Mouse (Mus musculus) cerebellum, adult 18-20 months (tissue): ENCODE measurements around the gene Otp.
A peak's percentile ranks its signal among the peaks of the same experiment; 100 is the strongest.

Experiments
- DNase-seq, 2 experiments: peaks; one replicate each; pipeline ENCODE4 v3.0.0; 2021

The Otp gene

GRCm38 (mm10) chr13:94875396-94875880, at the start of gene Otp:
Gene Otp, plus strand, starts transcription at chr13:94875602.
- peak in 1 of 2 experiments; percentile 6 for DNase-seq

DNA sequence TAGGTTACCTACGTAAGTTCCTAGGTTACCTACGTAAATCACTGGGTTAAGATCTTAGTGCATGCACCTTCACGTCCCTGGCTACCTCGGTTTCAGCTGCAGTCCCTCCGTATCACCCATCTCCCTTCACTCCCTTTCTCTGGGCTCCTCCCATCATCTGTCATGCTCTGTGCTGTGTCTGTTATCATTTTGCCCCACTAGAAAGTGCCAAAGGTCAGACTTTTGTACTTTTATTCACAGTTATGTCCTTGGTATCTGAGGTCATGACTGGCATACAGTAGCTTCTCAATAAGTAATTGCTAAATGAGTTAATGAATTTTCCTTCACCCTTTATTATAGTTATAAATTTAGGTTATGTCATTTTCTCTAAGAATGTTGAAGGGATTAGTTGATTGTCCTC, 49.0 kb upstream of the Otp start:
- DNase-seq = no peak

DNA sequence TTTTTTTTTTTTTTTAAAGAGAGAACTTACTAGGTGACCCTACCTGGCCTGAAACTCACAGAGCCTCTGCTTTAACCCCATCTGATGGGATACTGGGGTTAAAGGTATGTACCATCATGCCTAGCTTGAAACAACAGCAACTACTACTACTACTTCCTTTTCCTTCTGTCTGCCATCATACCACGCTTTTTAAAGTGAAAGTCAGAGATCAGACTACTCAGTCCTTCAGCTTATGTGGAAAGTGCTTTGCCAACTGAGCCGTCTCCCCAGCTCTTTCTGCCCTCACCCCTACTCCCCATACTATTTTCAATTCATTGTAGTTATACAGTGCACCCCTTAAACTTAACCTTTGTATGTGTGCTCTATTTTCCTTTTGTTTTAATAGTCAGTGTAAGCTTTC, 48.4 kb upstream of the Otp start:
- no peak for DNase-seq

- no peak for DNase-seq
Measured at GRCm38 (mm10) chr13:94827847-94828246, 47.6 kb upstream of the Otp start.

GRCm38 (mm10) chr13:94838047-94838720, 37.2 kb upstream of the Otp start:
- no peak for DNase-seq

DNA sequence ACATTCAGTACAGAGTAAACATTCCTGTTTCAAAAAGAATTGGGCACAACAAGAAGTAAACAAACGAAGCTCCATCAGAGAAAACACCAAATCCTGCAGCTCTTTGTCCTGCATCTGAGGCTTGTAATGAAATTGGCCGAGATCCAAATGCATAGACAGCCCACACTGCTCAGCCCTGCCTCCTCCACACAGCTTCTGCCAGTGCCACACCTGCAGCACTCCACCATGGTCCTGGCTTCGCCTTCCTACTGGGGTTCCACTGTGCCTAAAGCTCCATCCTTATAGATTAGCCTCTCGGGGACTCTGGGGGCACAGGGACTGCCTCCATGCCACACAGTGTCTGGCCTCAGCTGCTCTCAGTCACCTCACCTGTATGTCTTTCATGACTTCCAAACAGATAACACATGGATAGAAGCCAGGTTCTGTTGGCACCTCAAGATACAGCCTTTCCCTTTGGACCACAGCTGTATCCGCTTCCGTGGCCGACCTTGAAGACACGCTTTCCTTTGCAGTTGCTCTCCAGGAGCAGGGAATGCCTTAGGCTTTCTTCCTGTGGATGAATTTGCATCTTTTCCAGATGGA, 36.6 kb upstream of the Otp start:
- peak in 1 of 2 experiments; percentile 5 for DNase-seq

DNA sequence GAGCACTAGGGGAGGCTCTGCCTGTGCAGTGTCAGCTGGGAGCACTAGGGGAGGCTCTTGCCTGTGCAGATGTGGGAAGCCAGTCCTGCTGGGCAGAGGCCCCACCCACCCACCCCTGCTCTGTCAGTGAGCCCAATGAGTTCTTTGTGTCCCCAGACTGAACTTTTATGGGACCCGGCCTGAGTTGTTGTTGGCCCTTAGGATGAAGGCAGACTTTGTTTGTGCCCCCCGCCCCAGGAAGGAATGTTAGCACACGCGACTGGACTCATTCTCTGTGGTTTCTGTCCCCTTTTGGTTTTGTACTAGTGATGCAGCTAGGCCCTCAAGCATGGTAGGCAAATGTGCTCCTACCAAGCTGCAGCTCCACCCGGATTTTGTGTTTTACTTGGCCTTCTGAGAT, 32.2 kb upstream of the Otp start:
- no peak for DNase-seq

DNA sequence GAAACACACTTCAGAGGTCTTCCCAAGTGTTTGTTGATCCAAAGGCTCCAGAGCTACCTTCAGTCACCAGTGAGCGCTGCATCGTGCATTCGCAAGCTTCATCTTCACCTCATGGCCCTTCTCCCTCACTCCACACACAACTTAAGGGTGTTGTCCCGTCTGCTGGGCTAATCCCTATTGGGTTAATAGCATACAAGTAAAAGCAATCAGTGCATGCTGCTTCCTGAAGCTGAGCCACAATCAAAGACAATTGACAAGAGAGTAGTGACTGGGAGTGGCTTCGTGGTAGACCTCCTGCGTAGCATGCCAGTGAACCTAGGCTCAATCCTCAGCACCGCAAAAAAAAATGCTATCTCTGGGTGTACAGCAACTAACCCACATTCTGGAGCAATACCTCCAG, 27.5 kb upstream of the Otp start:
- DNase-seq = no peak

DNA sequence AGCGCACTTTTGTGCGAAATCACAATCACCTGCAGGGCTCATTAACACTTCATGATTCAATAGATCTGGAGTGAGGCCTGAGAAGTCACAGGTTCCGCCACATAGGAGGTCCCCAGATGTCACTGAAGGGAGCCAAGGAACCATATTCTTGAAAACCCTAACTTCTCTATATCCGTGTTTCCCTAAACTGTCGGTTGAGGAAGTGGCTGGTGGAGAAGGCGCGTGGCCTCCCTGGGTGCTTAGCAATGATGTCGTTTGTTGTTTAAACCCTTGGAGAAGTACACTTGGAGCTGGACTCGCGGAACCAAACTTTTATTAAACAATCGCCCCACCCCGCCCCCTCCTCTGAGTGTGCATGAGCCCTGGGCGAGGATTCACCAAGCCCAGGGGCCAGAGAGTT, 26.1 kb upstream of the Otp start:
- no peak for DNase-seq

- no peak for DNase-seq
Measured at GRCm38 (mm10) chr13:94858016-94858575, 17.3 kb upstream of the Otp start.

DNA sequence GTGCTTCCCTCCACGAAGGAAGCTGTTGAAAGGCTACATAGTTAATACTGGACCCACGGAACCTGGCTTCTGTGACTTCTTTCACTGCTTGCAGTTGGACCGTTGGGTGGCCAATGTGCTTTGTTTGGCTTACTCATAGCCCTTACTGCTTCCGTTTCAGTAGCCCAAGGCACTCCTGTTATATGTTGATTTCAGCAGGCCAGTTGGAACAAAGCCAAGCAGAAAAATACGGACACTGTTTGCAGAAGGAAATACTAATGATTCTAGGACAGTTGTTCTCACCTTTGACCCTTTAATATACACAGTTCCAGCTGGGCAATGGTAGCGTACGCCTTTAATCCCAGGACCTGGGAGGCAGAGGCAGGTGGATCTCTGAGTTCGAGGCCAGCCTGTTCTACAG, 16.1 kb upstream of the Otp start:
- no peak for DNase-seq

DNA sequence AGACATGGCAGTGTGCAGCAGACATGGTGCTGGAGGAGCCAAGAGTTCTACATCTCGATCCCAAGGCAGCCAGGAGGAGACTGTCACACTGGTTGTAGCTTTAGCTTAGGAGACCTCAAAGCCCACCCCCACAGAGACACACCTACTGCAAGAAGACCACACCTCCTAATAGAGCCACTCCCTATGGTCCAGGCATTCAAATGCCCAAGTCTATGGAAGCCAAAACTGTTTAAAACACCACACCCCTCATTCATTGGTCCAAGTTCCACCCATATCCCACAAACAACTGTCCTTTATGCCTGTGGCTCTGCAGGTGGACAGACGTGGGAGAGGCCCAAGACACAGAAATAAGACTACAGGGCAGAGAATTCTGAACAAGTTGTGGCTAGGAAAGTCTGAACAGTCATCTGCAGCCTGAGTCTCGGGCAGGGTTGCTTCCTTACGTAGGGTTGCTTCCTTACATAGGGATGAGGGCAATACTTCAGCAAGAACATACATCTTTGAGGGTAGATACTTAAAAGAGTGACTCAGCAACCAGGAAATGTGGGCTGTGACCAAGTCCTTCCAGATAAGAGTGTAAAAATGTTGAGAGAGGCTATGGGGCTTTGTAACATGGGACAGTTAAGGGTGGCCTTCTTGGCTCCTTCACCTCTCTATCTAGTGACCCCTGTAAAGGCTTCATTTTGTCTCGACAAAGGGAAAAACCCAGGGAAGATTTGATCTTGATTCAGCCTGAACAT, 12.7 kb upstream of the Otp start:
- DNase-seq = no peak

DNA sequence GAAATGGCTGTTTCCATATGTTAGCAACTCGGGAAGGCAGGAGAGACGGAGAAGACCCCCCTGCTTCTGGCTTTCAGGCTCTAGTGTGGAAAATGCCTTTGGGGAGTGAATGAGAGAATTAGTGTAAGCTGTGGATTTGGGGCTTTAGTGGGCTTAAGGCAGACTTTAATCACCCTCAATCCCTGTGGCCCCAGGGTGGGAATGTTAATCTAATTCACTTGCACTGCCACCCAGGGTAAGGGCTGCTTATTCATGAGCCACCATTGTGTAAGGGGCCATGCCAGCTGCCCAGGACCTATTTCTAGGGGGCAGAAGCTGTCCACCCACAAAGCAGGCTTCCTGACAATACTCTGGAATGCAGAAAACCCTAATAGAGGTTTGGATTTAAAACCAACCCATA, 8.5 kb upstream of the Otp start:
- no peak for DNase-seq

DNA sequence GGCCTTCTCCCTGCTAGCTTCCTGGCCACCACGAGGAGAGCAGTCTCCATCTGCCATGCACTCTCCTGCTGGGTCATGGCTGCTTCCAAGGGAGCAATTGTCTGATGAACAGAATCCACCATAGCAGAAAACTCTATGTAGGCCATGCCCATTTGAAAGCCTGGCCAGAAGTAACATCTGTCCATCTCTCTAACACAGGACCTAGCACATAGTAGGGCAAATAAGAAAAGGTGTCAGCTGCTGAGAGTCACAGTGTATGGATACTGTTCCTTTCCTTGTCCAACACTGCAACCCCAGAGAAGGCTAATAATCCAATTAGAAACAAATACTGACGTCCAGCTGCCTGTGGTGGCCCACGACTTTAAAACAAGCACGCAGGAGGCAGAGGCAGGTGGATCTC, 7.6 kb upstream of the Otp start:
- no peak for DNase-seq

GRCm38 (mm10) chr13:94868478-94868950, 6.9 kb upstream of the Otp start:
- DNase-seq = peak in 1 of 2 experiments; percentile 24

DNA sequence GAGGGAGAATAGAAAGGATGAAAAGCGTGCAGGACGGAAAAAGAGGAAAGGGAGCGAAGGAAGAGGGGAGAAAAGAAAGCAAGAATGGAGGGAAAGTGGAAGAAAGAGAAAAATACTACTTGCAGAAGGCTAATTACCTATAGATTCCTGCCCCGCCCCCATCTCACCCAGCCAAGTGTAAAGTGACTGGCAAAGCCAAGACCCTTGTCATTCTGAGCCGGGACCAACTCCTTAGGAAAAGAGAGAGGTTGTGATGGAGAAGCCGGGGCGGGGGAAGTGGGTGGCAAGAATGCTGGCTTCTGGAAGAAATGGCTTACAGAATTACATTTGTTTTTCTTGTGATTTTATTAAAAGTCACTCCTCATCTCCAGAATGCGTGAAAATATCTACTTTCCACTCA, 5.9 kb upstream of the Otp start:
- peak in 1 of 2 experiments; percentile 8 for DNase-seq

DNA sequence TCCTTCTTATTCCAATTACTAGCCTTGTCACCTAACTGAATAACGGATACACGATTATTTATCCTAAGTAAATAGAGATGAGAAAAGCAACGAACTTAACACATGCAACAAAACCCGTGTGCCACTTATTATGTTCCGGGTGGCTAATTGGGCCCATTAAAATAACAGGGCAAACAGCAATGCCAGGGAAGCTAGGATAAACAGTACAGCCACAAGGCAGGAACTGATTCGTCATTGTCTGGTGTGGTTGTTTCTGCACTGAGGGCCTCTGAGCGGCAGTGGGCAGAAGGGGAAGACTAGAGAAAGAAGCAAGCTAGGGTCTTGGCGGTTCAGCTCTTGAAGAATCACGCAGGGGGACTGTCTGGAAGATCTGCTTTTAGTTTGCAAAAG, 5.3 kb upstream of the Otp start:
- peak in 1 of 2 experiments; percentile 5 for DNase-seq

DNA sequence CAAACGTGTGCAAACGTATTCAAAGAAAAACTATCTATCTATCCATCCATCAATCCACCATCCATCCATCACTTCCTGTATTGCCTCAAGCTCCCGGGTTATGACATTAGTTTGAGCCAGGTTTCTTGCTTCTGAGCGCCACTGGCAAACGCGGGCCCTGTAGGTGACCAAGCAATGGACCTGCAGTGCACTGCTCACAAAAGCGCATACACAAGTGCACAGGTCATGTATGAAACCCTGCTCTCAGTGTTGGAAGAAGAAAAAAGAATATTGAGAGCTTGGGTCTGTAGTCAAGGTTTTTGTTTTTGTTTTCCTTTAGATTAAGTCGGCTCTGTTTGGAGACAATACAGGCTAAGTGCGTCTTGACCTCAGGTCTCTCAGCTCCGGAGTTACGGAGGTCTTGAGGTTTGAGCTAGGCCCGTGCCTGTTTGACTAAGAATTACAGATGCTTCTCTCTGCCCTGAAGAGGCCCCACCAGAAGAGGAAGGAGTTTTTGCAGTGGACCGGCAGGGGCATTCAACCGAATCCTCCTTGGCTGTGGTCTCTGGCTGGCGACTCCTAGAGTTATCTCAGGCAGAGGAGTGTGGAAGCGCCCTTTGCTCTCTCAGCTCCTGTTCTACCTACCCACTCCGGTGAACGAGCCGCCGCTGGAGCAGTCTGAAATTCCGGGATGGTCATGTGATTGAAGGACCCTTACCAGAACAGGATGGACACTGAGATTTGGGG, 4.8 kb upstream of the Otp start:
- DNase-seq = peak in 1 of 2 experiments; percentile 4

- DNase-seq = no peak
Measured at GRCm38 (mm10) chr13:94871806-94872320, 3.5 kb upstream of the Otp start.

- DNase-seq = peak in 1 of 2 experiments; percentile 13
Measured at GRCm38 (mm10) chr13:94872439-94872838, 3.0 kb upstream of the Otp start.

- peak in 1 of 2 experiments; percentile 10 for DNase-seq
Measured at GRCm38 (mm10) chr13:94873111-94874038, 2.0 kb upstream of the Otp start.
